Mouse (Mus musculus): ENCODE results near the gene Ucn.

Ucn gene

DNA sequence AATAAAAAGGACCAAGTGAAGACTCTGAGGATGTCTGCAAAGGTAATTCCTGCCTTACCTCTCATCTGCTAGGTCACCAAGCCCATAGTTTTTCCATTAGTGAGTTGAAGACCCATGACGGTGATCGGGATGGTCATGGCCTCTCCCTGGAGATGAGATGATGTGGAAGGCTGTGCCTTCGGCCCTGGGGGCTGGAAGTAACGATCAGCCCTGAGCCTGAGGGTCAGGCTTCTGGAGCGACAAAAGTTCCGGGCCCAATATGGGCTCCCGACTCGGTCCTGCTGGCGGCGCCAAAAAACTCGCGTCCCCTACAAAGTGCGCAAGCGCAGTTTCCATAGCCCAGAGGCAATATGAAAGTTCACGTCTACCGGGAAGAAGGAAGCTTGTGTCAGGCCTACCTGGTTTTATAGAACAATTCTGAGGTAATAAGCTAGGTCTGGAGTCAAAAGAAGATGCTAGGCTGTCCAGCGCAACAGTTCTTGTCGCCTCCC is 30.6 kb downstream of the Ucn start, which contains the start of gene Slc30a3:
Slc30a3 (minus strand) TSS at position 238 of the 491 bp plus-strand sequence.
- DNase-seq (ENCODE audit: low read depth): no peak

- no peak for DNase-seq (ENCODE audit: low read depth)
These were observed 32.8 kb downstream of the Ucn start, which contains the start of gene Dnajc5g for GRCm38 (mm10) chr5:31105814-31106335. Dnajc5g (plus strand) TSS chr5:31106285.

DNA sequence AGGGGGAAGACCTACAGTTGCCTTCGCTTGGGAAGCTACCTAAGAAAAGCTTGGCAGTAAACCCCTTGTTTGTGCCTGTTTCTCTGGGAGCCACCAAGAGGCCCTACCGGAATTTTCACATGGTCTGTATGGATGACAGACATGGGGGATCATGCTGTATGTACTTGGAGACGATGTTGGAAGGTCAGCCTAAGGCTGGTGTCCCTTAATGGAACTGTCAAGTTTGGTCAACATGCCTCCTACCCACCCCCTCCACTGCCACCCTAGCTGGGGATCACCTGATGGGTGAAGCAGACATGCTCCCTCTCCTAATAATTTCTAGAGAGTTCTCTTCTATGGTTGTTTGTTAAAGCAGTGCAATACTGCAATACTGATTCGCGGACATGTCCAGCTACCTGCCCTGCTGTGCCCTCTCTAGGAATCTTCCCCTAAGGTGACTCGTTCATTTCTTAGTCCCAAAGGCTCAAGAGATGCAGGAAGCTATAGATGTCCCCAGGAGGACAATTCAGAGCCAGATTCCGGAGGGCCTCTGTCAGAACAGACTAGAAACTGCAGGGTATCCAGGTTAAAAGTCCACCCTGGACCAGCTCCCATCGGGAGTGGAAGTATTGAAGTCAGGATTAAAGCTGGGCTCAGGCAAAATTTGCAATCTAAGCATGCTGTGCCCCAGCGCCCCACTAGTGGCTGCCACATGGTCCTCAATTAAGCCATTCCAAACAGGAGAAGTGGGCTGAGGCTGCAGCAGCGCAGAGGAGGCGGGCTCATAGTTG is 42.7 kb downstream of the Ucn start:
- DNase-seq (ENCODE audit: low read depth): no peak

DNA sequence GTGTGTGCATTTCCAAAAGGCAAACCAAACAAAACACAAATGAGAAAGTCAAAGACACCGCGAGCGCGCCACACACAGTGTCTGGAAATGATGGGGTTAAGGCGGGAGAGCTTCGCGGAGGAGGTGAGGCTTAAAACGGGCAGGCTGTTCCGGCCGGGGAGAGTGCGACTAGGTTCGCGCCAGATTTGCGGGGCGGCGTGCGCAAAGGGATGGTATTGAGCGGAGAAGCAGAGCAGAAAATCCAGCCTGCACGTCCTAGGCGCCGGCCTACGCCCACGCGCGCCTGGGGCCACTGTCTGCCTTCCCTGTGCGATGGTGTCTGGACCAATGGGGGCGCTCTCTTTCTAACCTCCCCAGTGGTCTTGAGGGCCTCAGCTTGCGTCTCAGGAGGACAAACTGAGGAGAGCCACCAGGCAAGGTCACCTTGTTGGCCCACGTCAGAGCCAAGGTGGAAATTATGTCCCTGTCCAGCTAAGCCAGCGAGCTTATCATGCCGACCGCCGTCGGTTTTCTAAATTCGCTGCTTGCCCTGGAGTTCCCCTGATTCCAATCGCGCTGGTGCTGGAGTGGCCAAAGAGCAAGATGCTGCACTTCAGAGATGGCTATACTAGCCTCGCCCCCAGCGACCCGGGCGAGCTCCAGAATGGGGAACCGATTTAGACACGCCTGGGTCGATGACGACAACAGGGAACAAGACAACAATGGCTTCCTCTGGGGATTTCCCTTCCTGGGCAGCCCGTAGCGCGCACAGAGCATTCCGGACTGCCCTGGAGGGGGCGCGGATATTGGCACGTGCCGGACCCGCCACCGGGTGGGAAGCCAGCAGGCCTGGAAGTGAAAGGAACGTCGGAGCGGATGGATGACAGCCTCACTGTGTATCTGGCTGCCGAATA is 43.6 kb downstream of the Ucn start:
- no peak for DNase-seq (ENCODE audit: low read depth)

DNA sequence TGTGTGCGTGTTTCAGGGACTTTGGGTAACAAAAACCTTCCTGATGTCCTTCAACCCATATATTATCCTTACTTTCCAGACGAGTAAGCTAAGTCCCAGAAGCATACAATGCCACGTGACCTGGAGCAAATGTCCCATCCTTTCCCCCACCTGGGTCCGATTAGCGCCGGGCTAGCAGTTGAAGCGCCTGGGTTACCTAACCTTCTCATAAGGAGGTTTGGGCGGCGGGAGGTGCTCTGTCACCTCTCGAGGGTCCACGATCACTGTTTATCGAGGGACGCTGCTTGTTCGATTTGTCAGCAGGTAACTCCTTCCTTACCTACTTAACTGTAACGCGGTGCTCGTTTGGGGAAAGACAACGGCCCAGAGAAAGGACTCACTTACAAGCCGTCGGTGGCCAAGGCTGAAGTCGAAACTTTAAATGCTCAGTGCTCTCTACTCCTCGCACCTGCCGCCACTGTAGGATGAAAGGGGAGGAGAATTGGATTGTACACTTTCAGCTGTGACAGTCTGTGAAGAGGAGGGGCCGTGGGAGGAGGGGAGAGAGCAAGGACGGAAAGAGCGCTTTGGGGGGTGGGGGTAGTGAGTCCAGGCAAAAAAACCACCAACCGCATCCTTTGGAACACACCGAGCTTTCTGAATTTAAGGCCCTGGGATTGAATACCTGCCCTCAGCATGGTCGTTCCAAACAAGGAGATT is 44.4 kb downstream of the Ucn start:
- no peak for DNase-seq (ENCODE audit: low read depth)

DNA sequence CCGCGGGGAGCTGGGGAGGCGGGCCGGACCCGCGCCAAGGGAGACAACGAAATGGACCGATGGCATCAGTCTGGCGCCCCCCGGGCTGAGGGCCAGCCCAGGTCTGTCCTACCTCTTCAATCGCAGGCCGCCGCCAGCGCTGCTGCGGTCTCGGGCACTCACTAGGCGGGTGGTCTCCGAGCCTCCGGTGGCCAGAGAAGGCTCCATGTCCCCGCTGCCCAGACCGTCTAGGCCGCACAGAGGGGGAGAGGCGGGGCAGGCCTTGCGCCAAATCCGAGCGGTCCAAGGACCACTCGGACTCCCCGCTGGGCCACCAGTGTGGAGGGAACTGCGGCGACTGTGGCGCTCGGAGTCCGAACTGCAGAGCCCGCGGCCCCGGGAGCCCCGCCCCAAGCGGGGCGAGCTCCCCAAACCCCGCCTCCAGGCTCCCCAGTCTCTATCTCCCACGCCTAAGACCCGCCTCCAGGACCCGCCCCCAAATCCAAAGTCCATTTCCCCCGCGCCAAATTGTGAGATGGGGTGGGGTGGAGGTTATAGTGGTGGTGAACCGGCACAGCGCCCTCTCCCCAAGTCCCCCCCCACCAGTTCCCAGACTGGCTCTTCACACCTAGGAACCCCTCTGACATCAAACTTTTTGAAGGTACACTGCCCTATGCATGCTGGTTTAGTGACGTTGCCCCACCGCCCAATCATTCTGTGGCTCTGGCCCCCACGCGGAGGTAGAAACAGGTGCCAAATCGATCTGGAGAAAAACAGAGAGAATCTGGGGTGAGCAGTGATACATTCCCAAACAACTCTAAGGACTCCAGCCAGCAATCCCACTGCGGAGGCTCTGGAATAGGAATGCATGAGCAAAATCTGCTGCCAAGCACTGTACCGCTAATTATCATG is 45.2 kb downstream of the Ucn start:
- DNase-seq (ENCODE audit: low read depth): no peak

DNA sequence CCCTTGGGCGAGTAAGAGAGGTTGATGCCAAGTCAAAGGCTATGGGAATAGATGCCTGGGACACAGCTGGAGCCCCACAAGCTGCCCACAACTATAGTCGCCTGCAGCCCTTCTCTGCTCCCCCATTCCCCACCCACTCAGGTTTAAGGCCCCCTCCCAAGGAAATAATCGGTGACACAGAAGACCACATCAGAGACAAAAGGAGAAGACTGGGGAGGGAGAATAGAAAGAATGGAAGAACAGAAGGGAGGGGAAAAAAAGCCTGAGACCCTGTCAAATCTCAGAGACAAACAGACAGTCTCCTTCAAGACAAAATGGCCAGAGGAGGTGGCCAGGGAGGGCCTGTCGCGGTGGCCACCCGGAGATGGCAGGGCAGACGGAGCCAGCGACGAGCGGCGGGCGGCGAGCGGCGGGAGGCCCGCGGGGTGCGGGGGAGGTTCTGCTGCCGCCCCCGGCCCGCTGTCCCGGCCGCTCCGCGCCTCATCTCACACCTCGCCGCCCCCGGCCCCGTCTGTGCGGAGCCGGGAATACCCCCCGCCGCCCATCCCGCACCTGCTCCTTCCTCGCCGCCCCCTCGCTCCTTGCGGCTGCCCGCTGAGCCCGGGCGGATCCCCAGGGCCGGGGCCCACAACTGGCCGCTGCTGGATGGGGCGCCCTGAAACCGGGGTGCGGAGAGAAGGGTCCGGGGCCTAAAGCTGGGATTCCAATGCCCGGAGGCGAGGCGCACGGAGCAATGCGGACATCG is 46.2 kb downstream of the Ucn start:
- no peak for DNase-seq (ENCODE audit: low read depth)

All from c-Kit-positive CD71-positive TER-119-negative erythroid progenitor cells, embryonic 14.5 days (primary cell).